Mouse (Mus musculus): ENCODE data around the gene Rapgef2. TPM values are rescaled to one million over a fixed set of nuclear protein-coding genes. Genes with fewer than 3 reads are reported as not detected.

The Rapgef2 gene
- total RNA-seq, 2 experiments from 2014 or later, result 35.1 to 35.4 TPM

DNA sequence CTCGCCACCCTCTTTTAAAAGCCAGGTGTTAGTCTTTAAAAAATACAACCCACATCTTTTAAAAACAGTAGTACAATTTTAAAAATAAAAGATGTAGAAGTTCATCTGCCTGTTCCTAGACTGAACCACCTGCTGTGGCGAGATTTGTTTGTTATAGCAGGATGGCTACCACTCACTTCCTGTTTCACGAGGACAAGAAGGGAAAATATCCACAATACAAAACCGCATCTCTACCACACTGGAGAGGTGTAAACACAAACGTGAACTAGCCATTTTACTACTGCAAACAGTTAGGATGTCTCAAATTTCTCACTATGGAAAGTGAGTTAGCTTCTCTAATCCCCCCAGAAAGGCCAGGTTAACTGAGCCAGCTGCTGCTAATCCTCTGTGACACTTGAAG lies 76.1 kb downstream of the Rapgef2 start:
- intact Hi-C loops (cut with DNase I), result no loop called here
- no peak for DNase-seq

DNA sequence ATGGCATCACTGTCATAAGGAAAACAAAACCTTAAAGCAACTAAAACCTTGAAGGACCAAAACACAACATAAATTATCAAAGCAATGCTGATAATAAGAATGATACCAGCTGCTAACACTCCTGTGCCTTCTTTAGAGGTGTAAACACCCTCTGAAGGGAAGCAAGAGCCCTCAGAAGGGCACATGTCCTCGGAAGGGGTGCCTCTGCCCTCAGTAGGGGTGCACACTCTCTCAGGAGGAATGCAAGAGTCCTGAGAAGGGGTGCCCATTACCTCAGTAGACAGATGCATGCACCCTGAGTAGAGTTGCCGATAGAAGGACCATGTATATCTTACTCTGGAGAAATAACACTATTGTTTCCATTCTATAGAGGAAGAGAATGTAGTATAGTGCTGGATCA lies 79.1 kb downstream of the Rapgef2 start:
- intact Hi-C loops (cut with DNase I), result no loop called here
- no peak for DNase-seq

DNA sequence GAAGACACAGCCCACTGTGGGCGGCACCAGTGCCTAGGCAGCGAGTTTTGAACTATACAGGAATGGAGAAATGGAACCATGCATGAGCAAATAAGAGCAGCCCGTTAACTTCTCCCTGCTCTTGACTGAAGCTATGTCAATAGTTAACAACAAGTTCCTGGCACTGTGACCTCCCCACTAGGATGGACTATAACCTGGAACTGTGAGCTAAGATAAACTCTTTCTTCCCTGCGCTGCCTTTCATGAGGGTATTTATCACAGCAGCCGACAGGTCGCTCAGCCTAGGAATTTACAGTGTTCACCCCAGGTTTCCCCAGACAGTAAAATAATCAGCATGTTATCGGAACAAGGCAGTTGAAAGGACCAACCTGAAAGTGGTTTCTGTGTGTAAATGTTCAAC lies 79.8 kb downstream of the Rapgef2 start:
- intact Hi-C loops (cut with DNase I), result no loop called here
- DNase-seq, result no peak

DNA sequence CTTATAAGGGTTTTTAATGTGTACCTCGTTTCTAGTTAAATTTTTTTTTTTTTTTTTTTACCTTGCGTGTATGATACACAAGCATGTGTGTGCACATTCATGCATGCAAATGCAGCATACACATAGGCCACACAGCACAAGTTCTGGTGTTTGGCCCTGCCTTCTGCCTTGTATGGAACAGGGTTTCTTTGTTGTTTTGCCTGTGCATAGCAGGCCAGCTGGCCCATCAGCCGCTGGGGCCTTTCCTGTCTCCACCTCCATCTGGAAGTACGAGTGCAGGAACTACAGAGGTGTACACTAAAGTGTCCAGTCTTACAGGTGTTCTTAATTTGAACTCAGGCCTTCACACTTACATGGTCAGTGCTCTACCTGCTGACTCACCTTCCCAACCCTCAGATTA lies 80.3 kb downstream of the Rapgef2 start:
- intact Hi-C loops (cut with DNase I), result loop anchor here (1.0 kb wide), 1 partner anchor 12 kb away; no protein-coding TSS in a partner anchor
- DNase-seq, result no peak

DNA sequence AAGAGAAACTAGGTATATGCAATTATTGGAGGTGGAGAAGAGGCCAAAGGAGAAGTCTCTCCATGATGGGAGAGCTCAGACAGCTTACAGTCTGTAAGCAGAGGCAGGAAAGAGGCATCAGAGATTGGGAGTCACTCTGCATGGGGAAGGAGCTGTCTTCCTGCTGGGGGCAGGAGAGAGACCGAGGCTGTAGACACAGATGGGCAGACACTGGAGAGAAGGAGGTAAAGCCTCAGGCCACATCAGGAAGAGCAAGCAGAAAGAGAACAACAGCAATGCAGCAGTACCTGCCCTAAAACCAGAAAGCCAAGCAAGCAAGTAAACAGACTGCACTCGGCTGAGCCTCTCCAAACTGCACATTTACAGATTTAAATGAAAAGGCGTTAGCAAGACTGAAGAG lies 81.2 kb downstream of the Rapgef2 start:
- intact Hi-C loops (cut with DNase I), result loop anchor here (1.0 kb wide), 1 partner anchor 13 kb away; no protein-coding TSS in a partner anchor
- no peak for DNase-seq

DNA sequence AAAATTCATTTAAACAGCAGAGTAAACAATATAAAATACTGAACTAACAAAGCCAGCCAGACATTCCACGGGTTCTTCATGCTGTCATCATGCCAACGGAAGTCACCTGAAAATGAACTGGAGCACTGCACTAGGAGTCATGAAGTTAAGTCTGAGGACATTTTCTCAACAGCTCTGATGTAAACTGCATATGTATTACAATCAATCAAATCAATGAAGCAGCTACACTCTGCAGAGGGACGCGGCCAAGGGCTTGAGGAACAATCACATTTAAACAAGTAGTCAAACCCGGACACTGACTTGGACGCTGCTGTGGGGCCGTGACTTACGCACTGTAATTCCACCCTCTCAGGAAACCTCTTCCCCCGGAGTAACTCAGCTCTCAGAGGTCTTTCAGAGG lies 82.1 kb downstream of the Rapgef2 start:
- DNase-seq, result no peak
- intact Hi-C loops (cut with DNase I), result loop anchor here (5.0 kb wide), 1 partner anchor 238 kb away; no protein-coding TSS in a partner anchor

DNA sequence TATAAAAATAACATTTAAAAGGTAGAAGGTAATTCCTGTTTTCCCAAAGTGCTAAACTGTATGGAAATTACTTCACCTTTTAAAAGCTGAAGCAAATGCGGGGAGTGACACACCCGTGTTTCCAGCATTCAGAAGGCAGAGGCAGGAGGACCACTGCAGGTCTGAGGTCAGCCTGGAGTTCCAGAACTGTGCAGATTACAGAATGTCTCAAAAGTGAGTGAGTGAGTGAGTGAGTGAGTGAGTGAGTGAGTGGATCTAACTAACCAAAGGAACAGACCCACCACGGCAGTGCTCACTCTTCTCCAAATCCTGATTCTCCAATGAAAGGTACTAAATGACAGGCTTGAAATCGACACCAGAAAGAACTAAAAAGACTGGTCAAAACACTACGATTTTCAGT lies 82.5 kb downstream of the Rapgef2 start:
- intact Hi-C loops (cut with DNase I), result loop anchor here (2.0 to 5.0 kb wide), 2 partner anchors 238 to 291 kb away; no protein-coding TSS in a partner anchor
- DNase-seq, result no peak

DNA sequence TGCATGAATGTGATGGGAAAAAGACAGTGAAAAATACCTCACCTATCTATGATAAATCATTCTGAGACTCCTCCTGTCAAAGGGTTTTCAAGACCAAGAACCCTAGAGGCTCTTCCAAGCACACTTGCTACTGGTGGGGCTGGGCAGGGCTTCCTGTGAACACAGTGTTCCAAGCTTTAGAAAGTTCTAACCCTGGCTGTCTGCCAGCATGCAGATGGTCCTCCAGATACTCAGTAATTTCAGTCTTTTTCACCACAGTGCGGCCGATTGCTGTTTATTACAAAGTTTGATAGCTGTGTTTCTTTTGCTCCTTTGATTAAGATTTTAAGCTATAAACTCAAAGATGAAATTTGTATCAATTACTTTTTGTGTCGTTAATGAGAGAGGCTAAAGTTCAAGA lies 83.1 kb downstream of the Rapgef2 start:
- intact Hi-C loops (cut with DNase I), result loop anchor here (2.0 to 5.0 kb wide), 2 partner anchors 239 to 292 kb away; no protein-coding TSS in a partner anchor
- DNase-seq, result peak; percentile 73 to 76

DNA sequence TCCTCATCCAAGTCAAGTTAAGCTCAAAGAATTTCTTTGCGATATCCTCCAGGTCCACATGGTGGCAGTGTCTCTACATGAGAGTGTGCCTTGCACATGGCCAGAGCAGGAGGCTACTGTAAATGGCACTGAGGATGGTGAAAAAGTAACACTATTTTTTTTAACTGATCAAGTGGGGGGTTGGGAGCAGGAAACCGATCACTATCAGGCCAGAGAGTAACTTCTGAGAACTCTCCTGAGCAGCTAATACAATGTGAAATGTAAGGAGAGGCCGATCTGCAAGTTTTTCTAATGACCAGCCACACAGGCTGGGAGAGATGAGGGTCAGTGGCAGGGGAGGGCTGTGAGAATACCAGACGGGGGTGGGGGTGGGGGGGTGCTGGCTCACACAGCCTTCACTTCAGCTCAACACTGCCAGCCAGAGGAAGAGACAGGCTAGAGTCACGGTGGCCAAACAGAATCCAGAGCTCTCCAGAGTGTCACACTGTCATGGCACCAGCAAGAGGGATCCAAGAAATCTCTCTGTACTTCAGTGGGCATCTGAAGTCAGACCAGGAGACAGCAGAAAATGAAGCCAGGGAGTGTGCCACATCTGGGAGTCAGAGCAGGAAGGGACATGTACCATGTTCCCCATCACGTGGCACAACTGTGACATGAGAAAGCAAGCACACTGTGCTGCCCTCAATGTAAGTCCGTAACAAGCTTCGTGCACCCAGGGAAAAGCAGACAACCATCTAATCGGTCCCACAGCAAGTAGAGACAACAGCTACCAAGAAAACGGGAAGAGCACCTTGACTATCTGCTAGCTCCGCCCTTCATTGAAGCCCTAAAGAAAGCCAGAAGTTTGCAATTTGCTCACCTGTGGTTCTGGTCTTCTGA lies 83.8 kb downstream of the Rapgef2 start:
- DNase-seq, result peak; percentile 78 to 81
- intact Hi-C loops (cut with DNase I), result loop anchor here (1.0 to 5.0 kb wide), 3 partner anchors 240 to 384 kb away; no protein-coding TSS in a partner anchor

DNA sequence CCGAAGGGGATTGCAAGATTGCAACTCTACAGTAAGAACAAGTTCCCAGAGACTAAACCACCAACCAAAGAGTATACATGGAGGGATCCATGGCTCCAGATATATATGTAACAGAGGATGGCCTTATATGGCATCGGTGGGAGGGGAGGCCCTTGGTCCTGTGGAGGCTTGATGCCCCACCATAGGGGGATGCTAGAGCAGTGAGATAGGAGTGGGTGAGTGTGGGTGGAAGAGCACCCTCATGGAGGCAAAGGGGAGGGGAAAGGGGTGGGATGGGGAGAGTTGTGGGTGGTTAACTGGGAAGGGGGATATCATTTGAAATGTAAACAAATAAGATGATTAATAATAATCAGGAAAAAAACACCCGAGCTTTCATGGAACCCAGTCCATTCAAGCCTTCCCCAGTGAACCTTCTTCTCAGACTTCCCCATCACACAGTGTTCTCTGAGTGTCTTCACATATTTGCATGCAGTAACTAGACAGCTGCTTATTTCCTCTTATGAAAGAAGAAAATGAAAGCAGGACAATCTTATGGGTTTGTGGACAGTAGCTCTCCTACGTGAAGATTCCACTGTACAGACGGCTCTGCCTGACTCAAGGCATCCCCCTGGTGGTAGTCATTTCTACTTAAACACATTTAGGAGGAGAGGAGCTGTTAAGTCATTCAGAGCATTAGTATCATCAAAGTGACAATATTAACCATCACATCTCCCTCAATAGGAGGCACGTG lies 89.4 kb downstream of the Rapgef2 start:
- DNase-seq, result peak in 1 of 2 experiments; percentile 47
- intact Hi-C loops (cut with DNase I), result loop anchor here (1.0 to 2.0 kb wide), 4 partner anchors 36 to 238 kb away; no protein-coding TSS in a partner anchor

DNA sequence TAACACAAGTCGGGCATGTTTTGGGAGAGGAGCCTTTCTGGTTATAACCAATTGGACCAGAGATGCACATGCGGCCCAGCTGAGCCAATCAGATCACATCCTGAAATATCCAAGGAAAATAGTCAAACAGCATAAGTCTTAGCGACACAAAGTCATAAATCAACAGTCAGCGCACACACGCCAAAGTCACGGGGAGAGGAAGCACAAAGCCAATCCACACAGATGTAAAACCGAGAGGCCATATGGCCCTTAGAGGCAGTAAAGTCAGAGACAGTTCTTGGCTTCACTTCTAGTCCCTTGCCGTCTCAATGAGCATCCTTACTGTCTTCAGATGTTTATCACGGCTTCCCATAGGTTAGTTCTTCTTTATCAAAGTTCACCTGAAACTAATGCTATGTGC lies 91.0 kb downstream of the Rapgef2 start:
- no peak for DNase-seq

DNA sequence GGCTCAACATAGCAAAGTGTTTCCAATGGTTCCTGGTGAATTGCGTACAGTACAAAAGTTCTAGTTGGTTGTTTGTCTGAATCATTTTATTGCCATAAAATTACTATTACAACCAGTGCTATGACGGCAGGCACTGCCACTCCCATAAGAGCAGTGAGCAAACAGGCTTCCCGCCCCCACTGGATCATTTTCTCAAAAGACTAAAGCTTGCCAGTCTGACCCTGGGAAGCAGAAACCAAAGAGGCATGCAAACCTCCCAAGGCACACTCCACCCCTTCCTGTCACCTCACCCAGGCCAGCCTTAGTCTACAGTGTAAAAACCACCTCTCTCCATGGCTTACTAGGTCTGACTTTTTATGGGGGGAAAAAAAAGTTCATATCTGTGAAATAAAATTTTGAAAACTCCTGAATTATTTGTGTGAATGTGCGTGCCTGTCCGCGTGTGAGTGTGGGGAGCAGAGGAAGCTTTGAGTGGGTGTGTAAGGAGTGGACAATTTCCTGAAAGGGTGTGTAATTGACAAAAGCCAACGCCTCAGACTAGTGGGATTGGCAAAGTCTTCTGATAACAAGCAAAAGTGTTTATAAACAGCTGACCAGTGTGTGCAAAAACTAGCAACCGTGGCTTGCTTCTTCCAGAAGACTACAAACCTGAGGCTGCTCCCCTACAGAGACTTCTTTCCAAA lies 92.1 kb downstream of the Rapgef2 start:
- DNase-seq, result peak in 1 of 2 experiments; percentile 54
- intact Hi-C loops (cut with DNase I), result loop anchor here (2.0 kb wide), 1 partner anchor 13 kb away; no protein-coding TSS in a partner anchor

More for the DNA sequence above, 91.0 kb downstream of the Rapgef2 start:
- intact Hi-C loops (cut with DNase I), result loop anchor here (2.0 kb wide), 1 partner anchor 14 kb away; no protein-coding TSS in a partner anchor

DNA sequence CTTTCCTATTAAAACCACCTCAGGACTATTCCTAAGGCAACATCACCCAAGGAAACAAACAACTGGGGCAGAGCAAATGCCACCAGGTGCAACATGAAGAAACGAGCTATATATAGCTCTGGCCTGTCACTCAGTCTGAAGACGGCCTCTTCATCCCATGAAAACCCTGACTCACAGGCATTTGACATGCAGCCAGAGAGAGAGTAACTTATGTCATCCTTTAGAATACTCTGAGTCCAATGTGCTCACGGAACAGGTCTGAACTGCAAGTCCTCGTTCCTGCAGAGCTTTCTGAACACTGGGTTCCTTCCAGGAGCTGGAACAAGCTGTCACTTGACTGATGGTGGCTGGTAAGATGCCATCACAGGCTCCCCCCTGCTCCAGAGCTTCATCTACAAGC lies 93.3 kb downstream of the Rapgef2 start:
- peak in 1 of 2 experiments; percentile 45 for DNase-seq
- intact Hi-C loops (cut with DNase I), result no loop called here

DNA sequence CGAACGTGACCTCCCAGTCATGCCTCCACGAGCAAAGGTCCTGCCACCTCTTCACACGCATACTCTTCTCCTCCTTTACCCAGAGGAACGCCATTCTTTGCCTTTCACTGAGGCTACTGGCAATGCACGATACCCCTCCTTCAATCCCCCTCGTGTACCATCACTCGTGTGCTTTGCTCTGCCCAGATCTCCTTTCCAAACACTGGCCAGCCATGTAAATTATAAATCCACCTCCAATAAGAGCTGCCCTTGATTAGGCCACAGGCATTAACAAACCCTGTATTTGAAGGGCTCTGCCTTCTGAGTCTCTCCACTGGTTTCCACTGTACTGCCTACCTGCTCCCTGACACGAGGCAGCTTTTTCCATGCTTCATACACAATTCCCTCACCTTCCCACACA lies 94.3 kb downstream of the Rapgef2 start:
- DNase-seq, result no peak
- intact Hi-C loops (cut with DNase I), result no loop called here

DNA sequence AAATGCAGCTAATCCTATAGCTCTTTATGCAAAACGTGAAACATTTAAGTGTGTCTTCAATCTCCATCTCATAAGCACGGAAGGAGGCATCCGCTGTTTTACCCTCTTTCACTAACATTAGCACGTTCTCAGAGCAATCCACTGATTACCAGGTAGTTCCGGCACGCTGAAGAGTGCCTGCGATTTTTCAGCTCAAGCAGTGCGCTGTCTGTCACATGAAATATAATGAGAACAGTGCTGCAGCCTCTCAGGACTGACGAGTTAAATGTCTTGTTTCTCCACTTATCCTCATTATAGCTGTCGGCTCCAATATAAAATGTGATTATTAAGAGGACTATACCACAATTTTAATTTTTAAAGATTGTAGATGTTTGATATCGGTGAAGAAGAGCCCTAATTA lies 94.8 kb downstream of the Rapgef2 start:
- DNase-seq, result no peak
- intact Hi-C loops (cut with DNase I), result no loop called here

DNA sequence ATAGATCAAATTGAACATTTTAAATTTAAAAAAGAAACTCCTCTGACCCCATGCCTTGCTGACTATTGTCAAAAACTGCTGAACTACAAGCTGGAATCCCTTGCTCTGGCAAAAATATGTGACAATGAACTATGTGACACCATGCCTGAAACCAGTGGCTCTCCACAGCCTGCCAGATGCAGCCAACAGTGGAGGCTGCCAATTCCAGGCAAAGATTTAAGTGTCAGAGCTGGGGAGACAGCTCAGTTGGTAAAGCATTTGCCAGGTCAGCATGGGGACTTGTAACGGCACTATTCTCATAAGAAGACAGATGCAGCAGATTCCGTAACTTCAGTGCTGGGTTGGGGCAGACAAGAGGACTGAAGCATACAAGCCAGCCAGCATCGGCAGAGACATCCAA lies 95.9 kb downstream of the Rapgef2 start:
- no peak for DNase-seq
- intact Hi-C loops (cut with DNase I), result no loop called here

DNA sequence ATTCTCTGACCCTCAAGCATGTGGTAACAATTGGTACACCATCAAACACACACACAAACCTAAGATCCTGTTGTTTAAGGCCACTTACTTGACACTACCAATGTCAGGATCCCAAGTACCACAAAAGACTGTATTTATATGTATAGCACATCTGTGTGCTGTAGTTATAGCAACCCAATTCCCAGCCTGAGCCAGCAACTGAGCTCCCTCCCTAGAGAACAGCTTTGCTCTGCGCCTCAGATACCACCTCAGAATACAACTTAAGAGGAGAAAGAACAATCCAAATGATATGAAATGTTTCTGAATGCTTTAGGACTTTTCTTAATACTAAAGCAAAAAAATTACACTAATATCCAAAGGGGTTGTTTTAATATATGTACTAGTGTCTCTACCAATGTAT lies 98.4 kb downstream of the Rapgef2 start:
- intact Hi-C loops (cut with DNase I), result no loop called here

DNA sequence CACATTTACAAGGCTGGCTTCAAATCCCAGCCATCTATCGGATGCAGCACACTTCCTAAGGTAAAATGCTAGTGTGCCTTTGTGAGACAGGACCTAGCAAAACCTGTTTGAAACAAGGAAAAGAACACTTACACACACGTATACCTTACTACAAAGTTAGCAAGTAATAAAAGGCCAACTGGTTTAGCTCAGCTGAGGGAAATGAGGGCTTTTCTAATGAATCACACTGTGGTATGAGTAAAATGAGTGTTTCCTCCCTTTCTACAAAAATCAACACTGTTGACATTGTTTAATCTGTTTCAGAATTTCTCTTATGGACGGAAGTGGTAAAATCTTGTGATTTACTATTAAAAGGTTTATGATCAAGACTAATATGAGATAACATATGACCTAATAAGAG lies 104.0 kb downstream of the Rapgef2 start:
- DNase-seq, result no peak
- intact Hi-C loops (cut with DNase I), result no loop called here

More for the DNA sequence above, 98.4 kb downstream of the Rapgef2 start:
- DNase-seq, result no peak

DNA sequence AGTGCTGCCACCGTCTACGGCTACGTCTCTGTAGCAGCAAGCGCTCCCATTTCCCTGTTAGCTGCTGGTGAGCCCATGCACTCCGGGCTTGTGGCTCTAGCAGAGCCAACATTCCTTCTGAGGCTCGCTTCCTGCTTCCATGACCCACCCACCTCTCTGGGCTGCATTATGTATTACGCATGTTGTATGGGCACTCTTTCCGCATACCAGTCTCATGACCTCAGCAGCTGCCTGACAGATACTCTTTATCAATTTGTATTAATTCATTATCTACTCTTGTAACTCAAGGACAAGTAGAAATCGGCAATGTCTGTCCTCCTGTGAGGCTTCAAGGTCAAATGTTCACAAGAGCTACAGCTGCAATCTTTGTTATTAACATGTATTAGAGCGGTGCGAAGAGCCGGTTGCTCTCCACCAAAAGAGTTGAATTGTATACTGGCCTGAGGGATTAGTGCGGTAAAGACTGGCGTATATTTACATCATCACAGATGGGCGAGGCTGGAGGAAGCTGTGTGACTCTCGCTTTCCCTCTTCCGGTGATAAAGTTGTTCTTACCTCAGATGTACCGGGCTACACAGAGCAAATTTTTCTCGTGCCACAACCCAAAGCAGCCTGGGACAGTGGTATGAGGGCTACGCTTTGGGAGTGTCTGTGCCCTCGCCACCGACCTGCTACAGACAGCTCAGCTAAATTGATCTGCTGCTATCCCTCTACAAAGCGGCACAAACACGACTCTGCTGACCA lies 104.9 kb downstream of the Rapgef2 start:
- intact Hi-C loops (cut with DNase I), result loop anchor here (2.0 kb wide), 1 partner anchor 13 kb away; no protein-coding TSS in a partner anchor
- DNase-seq, result peak; percentile 70 to 72

DNA sequence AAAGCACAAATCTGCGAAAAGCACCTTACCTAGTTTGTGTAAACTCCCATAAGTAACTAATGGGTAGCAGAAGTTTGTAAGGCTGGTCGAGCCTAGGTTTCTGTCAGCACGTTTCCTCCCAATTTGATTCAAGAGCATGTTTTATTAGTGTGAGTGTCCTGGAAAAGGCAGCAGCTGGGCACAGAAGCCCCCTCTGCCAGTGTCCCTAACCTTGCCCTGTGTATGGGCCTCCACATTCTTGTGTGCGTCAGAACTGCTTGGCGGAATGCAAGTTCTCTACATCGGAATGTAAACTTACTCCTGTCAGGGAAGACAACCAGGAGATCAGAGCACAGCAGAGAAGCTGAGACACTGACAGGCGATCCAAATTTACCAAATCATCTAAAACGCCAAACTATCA lies 106.2 kb downstream of the Rapgef2 start:
- DNase-seq, result no peak
- intact Hi-C loops (cut with DNase I), result loop anchor here (2.0 kb wide), 1 partner anchor 15 kb away; no protein-coding TSS in a partner anchor

All from heart, postnatal 36 days (tissue).